Mouse (Mus musculus): ENCODE results near the gene Cyp2c69.
"Not testable (repeated sequence)": the region's sequence is repeated elsewhere in the genome, so short reads cannot be mapped to it uniquely, and the experiment has no call there.

The Cyp2c69 gene

DNA sequence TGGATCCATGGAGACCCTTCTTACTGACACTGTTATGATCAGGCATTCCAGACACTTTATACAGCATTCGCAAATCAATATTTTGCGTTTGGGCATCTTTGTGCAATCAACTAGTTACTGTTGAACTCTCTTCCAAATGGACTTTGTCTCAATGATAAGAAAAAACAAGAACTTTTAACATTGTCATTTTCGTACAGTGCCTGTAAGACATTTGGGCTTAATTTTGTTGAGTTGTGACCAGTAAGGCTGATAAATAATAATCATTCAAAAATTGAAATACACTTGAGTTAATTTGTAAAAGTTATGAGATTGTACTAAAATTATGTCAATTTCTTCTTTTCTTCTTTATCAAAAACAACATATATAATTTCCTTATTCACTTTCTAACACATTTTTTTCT lies at the start of gene Cyp2c69:
Cyp2c69 (minus strand) TSS at position 101 of the 400 bp plus-strand sequence.
- DNase-seq: not testable (repeated sequence)

DNA sequence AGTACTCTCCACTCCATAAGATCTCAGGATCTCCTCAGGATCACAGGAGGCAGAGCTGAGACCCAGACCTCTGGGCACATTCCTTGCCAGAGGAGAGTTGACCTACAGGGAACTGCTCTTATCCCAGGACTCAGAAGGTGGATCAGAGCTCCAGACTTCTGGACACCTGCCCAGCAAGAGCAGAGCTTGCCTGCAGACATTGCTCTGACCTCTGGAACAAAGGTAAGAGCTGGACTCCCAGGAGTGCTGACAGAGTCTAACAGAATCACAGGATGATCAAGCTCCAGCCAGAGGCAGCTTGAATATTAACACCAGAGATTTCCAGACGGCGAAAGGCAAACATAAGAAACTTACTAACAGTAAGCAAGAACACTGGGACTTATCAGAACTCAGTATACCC lies 48.8 kb upstream of the Cyp2c69 start:
- DNase-seq: no peak

DNA sequence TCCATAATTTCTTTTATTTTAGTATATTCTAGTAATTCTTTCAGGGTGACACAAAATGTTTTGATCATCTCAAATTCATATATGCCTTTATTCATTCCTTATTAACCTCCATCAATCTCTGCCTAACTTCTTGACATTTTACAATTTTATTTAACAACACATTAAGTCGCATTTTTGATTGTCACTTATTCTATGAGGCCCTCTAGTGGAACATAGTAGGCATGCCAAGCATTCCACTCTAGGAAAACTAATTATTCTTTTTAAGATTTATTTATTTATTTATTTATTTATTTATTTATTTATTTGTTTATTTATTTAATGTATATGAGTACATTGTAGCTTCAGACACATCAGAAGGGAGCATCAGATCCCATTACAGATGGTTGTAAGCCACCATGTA lies 43.4 kb upstream of the Cyp2c69 start:
- DNase-seq: no peak

DNA sequence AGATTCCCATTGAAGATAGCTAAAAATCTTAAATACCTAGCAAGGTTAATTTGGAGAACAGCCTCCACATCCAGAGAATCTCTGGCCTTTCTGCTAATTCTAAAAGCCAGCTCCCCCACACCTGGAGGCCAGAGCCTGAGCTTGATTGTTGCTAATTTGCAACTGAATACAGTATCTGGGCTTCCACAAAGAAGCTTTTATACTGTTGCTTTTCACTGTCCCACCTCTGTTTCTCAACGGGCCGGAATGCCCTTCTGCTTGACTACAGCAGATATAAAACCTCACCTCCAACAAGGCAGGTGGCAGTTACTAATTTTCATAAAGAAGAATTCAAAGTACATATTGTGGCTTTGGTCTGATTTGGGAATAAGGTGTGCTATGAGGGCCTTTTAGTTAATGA lies 15.1 kb upstream of the Cyp2c69 start:
- DNase-seq: no peak

DNA sequence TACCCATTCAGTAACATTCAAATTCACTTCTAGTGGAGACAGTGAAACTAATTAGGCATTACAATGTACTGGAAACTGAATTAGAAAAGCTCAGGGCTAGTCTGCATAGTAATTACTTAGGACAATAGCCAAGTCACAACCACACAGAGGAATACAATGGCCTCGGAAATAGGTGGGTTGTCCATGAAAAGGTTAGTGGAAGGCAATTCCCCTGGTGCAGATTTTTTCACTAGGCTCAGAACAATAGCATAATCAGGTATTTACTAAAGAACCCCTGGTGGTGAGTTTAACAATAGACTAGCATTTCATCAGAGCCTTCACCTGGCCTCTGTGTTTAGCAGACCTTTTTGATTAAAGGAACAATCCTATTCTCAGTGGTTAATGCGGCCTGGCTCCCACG lies 3.5 kb upstream of the Cyp2c69 start:
- DNase-seq: not testable (repeated sequence)

DNA sequence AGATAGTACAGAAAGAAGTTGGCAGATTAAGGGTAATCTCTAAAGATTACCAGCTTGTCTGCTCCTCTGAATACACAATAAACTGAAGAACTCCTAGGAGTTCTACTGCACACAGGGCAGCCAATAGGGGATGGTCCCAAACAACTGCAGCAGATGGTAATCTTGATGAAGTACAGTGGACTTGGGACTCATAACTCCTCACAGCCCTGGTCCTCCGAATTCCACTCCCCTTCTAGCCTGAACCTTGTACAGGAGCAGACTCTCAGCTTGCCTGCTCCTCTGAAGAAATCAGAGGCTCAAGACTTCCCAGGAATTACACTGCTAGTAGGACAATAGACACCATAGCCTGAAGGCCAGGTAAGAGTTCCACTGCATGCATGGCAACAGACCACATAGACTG lies 20.5 kb downstream of the Cyp2c69 start:
- DNase-seq: no peak

DNA sequence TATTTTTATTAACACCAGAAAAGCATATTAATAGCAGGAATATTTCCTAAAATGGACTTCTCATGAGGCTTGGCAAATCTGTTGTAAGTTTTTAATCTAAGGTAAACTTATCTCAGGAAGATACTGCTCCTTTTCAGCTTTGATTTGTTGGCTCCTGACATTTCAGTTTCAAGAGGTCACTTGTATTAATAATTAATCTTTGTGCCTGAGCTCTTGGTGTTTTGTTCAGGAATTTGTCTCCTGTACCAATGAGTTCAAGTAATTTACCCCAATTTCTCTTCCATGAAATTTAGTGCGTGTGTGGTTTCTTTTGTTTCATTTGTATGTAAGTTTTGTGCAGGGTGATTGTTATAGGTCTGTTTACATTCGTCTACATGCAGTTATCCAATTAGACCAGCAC lies 65.7 kb downstream of the Cyp2c69 start:
- not testable (repeated sequence) for DNase-seq

DNA sequence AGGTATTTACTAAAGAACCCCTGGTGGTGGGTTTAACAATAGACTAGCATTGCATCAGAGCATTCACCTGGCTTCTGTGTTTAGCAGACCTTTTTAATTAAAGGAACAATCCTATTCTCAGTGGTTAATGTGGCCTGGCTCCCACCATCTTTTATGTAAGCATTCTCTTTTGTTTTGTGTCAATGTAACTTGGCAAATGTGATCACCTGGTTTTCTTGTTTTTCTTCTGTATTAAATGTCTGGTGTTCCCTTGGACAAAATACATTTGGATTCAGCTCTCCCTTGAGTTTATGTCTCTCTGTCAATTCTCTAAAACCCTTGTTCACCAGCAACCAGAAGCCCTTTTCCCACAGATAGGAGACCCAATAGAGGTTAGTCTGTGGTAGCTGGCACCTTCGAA lies 70.2 kb downstream of the Cyp2c69 start:
- DNase-seq: not testable (repeated sequence)

DNA sequence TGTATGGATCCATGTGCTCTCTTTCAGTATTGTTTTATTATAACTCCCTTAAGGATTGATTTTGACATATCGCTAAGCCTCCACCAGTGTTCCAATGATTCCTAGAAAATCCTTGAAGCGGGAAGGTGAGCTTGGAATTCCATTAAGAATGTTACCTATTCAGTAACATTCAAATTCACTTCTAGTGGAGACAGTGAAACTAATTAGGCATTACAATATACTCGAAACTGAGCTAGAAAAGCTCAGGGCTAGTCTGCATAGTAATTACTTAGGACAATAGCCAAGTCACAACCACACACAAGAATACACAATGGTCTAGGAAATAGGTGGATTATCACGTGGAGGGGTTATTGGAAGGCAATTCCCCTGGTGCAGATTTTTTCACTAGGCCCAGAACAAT lies 70.6 kb downstream of the Cyp2c69 start:
- not testable (repeated sequence) for DNase-seq

DNA sequence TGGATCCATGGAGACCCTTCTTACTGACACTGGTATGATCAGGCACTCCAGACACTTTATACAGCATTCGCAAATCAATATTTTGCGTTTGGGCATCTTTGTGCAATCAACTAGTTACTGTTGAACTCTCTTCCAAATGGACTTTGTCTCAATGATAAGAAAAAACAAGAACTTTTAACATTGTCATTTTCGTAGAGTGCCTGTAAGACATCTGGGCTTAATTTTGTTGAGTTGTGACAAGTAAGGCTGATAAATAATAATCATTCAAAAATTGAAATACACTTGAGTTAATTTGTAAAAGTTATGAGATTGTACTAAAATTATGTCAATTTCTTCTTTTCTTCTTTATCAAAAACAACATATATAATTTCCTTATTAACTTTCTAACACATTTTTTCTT lies 73.9 kb downstream of the Cyp2c69 start, which contains the start of gene Cyp2c40:
Cyp2c40 (minus strand) TSS at position 101 of the 400 bp plus-strand sequence.
- not testable (repeated sequence) for DNase-seq
